Mouse (Mus musculus): ENCODE data around the gene Slc2a10. TPM values are rescaled to one million over a fixed set of nuclear protein-coding genes. Genes with fewer than 3 reads are reported as not detected.

Slc2a10 gene
- polyA plus RNA-seq, 1 experiment from 2014 or later, result 6.9 TPM

GRCm38 (mm10) chr2:165566898-165567297 is 63.3 kb downstream of the Slc2a10 start:
- no peaks in the 10 kb centered on the region for H3K36me3 ChIP-seq
- H3K9ac ChIP-seq, result no peak overlapping the region
- no peak for ATAC-seq (replicated peaks; ENCODE audit: low FRiP score)
- no peak overlapping the region for H3K4me3 ChIP-seq (replicated peaks)
- H3K4me2 ChIP-seq, result no peak overlapping the region
- H3K9me3 ChIP-seq (replicated peaks), result no peaks in the 10 kb centered on the region
- H3K4me1 ChIP-seq, result peaks cover 15% of the 10 kb centered on the region
- H3K27me3 ChIP-seq, result peaks cover 31% of the 10 kb centered on the region
- no peak overlapping the region for H3K27ac ChIP-seq
- WGBS, result 36% methylated on average over 6 of the region's 6 CpGs

DNA sequence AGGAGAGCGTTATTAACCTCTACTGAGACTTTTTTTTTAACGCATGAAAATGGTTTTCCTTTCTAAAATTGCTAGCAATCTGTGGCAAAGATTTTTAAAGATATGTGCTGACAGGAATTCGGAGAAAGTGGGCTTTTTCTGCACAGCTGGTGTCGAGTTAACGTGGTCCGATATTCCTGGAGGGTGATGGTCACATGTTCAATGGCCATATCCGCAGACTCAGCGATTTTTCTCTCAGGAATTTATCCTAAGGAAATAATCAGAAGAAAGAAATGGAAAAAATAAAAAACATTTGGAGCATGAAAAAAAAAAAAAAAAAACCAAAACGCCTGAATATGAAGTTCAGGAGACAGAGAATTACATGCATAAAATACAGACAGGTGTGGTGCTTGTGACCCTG is 64.2 kb downstream of the Slc2a10 start:
- H3K9ac ChIP-seq, result no peak overlapping the region
- no peak for ATAC-seq (replicated peaks; ENCODE audit: low FRiP score)
- H3K36me3 ChIP-seq, result no peaks in the 10 kb centered on the region
- no peaks in the 10 kb centered on the region for H3K9me3 ChIP-seq (replicated peaks)
- no peak overlapping the region for H3K4me2 ChIP-seq
- WGBS, result 75% methylated on average over 9 of the region's 9 CpGs
- H3K4me3 ChIP-seq (replicated peaks), result no peak overlapping the region
- peaks cover 26% of the 10 kb centered on the region for H3K27me3 ChIP-seq
- H3K4me1 ChIP-seq, result peaks cover 15% of the 10 kb centered on the region
- H3K27ac ChIP-seq, result no peak overlapping the region

GRCm38 (mm10) chr2:165568911-165569310 is 65.3 kb downstream of the Slc2a10 start:
- H3K4me1 ChIP-seq, result peaks cover 6% of the 10 kb centered on the region; the same call in 1 of the 2 replicates
- no peaks in the 10 kb centered on the region for H3K36me3 ChIP-seq
- no peak overlapping the region for H3K4me2 ChIP-seq
- WGBS, result 61% methylated on average over 6 of the region's 6 CpGs
- no peak for ATAC-seq (replicated peaks; ENCODE audit: low FRiP score)
- no peak overlapping the region for H3K4me3 ChIP-seq (replicated peaks)
- peaks cover 16% of the 10 kb centered on the region for H3K27me3 ChIP-seq
- H3K9ac ChIP-seq, result no peak overlapping the region
- no peaks in the 10 kb centered on the region for H3K9me3 ChIP-seq (replicated peaks)
- H3K27ac ChIP-seq, result no peak overlapping the region

Other genes starting within 250 kb of the Slc2a10 start
- gene Slc35c2, start 215.9 kb upstream of the Slc2a10 start, polyA plus RNA-seq (2015; fragmentation: Nextera tagmentation; extraction: Ambion mirVana), result 53.7 and 54.6 TPM in 2 replicates
- gene Elmo2, start 177.3 kb upstream of the Slc2a10 start, polyA plus RNA-seq (2015; fragmentation: Nextera tagmentation; extraction: Ambion mirVana), result 71.3 and 82.3 TPM in 2 replicates
- gene Zfp663, start 135.1 kb upstream of the Slc2a10 start, polyA plus RNA-seq (2015; fragmentation: Nextera tagmentation; extraction: Ambion mirVana), result 1.1 TPM in 2 replicates
- 7.7 and 9.1 TPM in 2 replicates for gene Zfp334, start 115.5 kb upstream of the Slc2a10 start, polyA plus RNA-seq (2015; fragmentation: Nextera tagmentation; extraction: Ambion mirVana)
- gene Ocstamp, start 103.4 kb upstream of the Slc2a10 start, polyA plus RNA-seq (2015; fragmentation: Nextera tagmentation; extraction: Ambion mirVana), result 0.16 and 0.69 TPM in 2 replicates
- 2.6 and 3.4 TPM in 2 replicates for gene Slc13a3, start 30.6 kb upstream of the Slc2a10 start, polyA plus RNA-seq (2015; fragmentation: Nextera tagmentation; extraction: Ambion mirVana)
- gene Trp53rka, start 10.5 kb upstream of the Slc2a10 start, polyA plus RNA-seq (2015; fragmentation: Nextera tagmentation; extraction: Ambion mirVana), result 36.3 and 37.2 TPM in 2 replicates
- 6.6 and 6.9 TPM in 2 replicates for gene Eya2, start 91.2 kb downstream of the Slc2a10 start, polyA plus RNA-seq (2015; fragmentation: Nextera tagmentation; extraction: Ambion mirVana)